Mouse (Mus musculus) testis, postnatal 14 days (tissue): ENCODE data around the gene Kank2.
"Not testable (repeated sequence)": the region's sequence is repeated elsewhere in the genome, so short reads cannot be mapped to it uniquely, and the experiment has no call there.

Experiments used
- DNase-seq: peaks from one replicate; pipeline ENCODE4 v3.0.0; 2021; ENCODE audit warnings: low spot score

Kank2 gene

DNA sequence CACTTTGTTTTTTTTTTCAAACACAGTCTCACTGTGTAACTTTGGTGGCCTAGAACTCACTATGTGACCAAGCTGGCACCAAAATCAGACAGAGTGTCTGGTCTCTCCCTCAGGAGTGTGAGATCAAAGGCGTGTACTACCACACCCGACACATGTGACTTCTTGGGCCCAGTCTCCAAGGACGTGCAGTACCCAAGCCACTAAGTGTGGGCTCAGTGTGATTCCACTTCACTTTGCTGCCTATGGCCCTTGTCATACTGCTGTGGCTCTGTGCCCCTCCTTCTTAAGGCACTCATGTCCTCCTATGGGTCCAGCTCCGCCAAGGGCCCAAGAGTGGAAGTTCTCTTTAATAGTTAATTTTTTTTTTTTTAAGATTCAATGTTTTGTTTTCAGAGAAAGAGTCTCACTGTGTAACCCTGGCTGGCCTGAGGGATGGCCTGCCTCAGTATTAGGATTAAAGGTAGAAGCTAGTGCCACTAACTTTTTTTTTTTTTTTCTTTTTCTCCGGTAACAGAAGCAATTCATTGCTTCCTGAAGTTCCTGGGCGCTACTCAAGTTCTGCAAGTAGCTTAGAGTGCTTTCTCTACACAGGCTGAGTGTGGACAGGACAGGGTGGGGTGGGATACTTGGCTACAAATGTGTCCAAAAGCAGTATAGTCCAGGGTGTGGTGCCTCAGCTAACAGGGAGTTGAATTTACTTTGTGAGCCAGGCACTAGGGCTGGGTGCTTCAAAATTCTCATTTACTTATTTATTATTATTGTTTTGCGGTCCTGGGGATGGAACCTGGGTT is 13.8 kb downstream of the Kank2 start:
- DNase-seq, result no peak

DNA sequence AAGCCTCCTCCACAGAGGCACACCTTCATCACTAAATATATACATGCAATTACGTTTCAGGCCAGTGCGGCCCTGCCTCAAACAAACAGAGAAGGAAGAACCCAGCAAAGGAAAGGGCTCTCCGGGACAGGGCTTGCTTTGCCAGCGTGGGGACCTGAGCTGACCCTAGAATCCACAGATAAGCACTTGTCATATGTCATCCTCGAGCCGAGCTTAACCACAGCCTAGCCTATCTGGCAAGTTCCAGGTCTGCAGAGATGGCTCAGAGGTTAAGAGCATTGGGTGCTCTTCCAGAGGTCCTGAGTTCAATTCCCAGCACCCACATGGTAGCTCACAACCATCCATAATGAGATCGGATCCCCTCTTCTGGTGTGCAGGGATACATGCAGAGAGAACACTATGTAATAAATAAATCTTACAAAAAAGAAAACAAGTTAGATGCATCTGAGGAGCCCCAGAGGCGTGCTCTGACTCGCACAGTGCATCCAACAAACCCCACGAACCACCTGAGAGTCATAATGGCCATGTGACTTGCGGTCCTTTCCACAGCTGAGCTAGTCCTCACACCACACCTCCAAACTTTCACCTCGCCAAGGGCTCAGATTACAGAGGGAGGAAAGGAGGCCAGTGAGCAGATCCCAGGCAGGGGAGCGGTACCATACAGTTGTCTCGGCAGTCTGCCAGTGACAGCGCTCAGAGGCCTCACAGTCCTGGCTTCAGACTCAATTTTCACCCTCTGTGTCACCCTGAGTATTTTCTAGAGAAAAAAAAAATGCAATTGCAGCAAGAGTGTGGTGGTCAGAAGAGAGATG is 16.7 kb downstream of the Kank2 start:
- no peak for DNase-seq

GRCm38 (mm10) chr9:21777726-21778125 is 20.8 kb downstream of the Kank2 start:
- DNase-seq, result no peak

GRCm38 (mm10) chr9:21774353-21774752 is 24.2 kb downstream of the Kank2 start:
- DNase-seq, result no peak

GRCm38 (mm10) chr9:21773396-21773795 is 25.1 kb downstream of the Kank2 start:
- not testable (repeated sequence) for DNase-seq

GRCm38 (mm10) chr9:21769558-21770183 is 28.9 kb downstream of the Kank2 start:
- no peak for DNase-seq

- DNase-seq, result peak; percentile 54
These were observed 29.8 kb downstream of the Kank2 start for GRCm38 (mm10) chr9:21768511-21769411.

DNA sequence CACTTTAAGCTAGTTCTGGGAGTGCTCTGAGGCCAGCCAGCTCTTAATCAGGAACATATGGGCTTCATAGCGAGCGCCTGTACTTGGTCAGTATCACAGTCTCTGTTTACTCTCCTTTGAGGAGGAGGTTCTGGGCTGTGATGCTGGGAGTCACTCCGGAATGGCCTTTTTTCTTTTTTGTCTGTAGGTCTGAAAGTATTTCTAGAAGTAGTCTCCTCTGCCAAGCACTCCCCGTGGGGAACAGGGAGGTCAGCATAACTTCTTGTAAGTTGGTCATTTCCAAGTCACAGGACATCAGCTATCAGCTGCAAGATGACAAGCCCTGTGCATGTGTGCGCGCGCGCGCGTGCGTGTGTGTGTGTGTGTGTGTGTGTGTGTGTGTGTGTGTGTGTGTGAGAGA is 30.6 kb downstream of the Kank2 start:
- peak; percentile 58 for DNase-seq

GRCm38 (mm10) chr9:21764084-21764999 is 34.2 kb downstream of the Kank2 start:
- no peak for DNase-seq

GRCm38 (mm10) chr9:21762135-21762534 is 36.4 kb downstream of the Kank2 start:
- DNase-seq, result no peak

DNA sequence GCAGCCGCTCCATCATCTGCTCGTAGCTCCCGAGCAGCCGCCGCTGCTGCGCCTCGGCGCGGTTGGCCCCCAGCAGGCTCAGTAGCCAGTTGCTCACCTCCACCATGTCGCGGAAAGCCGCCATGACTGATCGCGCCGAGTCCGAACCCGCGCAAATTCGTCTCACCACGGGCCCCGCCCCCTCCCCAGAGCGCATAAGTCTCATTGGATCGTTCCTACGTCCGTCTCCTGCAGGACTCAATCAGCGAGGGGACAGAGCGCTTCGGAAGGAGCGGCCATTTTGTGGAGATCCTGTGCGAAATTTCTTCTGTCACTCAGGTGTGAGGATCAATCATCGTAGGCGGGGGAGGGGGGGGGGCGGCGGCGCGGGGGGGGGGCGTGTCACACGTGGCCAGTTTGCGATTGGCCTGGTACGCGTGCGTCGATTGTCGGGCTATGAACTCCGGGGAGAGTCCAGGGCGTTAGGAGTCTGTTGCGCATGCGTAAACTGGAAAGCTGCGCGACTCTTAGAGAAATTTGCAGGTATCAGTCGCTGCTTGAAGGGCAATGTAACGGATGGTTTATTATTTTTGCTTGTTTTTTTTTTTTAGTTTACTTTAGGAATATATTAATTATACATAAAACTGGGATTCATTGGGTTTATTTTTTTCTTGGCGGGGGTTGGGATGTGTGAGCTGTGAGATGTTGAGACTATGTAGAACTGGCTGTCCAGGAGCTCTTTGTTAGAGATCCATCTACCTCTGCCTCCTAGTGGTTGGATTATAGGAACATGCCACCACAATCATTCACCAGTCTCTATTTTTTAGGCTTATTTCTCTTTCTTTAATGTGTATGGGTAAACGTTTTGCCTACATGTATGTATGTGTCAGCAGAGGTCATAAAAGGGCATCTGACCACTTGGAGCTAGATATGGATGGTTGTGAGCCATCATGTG is 38.1 kb downstream of the Kank2 start, which contains the start of gene Spc24:
Spc24 (minus strand) TSS at position 149 of the 934 bp plus-strand sequence.
- peak; percentile 98 for DNase-seq

DNA sequence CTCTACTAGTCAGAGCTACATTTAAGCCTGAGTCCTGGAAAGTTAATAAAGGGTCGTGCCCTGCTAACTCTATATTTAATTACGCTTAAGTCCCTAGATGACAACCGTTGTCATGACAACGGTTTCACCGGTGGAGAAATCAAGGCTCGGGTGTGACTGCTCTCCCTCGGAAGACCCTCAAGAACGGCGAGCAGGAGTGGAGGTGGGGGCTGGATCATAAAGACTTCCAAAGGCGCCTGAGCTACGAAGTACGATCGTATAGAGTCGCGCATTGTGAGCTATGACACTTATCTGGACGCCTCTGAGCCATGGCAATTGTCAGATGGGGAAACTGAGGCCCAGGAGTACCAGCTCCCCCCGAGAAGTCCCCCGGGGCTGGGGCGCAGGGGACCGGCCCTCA is 38.8 kb downstream of the Kank2 start:
- no peak for DNase-seq

- DNase-seq, result no peak
These were observed 39.7 kb downstream of the Kank2 start for GRCm38 (mm10) chr9:21758576-21759529.

DNA sequence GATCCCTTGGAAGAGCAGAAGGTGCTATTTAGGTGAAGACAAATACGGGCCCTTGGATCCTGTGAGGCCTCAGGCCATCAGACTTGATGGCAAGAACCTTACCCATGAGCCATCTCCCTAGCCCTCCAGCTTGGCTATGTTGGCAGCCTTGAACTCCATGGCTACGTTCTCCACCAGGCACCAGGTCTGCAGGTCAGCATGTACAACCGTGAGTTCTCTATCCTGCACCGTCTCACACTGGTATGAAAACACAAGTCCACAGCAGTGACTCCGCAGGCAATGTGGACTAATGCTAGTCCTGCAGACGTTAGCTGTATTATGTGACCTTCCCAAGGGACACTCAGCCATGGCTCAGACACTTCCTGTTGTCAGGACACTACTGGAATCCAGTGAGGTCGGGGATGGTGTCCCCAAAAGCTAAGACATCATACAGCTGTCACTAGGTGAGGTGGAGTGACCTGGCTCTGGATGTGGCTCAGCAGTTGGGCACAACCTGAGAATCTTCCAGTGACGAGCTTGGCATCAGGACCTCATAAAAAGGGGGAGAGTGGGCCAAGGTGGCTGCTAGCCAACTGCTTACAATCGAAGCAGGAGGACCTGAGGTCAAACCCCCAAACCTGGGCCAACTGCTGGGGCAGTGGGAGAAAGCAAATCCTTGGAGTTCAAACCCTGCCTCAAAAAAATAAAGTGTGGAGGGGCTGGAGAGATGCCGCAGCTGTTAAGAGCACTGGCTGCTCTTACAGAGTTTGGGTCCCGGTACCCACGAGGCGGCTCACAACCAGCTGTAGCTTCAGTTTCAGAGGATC is 43.8 kb downstream of the Kank2 start:
- no peak for DNase-seq

- peak; percentile 53 for DNase-seq
These were observed 44.5 kb downstream of the Kank2 start for GRCm38 (mm10) chr9:21754003-21754402.

DNA sequence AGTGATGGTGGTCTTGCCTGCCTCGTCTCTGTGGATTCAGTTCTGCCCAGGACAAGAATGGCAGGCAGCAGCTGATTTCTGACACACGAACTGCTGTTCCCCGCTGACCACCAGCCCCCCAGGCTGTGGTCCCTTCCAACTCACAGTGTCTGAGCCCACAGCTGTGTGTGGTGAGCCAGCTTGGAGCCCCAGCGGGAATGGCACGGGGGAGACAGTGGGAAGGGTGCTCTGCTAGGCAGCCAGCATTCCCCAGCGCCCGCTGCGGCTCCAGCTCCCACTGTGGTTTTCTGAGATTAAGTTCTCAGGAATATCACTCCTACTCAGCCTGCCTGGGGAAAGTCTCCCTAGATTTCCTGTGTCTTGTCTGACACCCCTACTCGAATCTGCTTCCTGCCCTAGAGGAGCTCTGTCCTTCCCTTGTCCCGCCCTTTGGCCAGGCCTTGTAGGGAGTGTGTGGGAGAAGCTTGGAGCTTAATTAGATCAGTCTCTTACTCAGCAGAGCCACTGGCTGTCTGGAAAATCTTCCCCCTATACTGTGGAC is 46.2 kb downstream of the Kank2 start:
- peak; percentile 81 for DNase-seq

GRCm38 (mm10) chr9:21751347-21751746 is 47.2 kb downstream of the Kank2 start:
- no peak for DNase-seq
